In genomic region chr8:106131021-106131420, GRCm38 (mm10) we compare ENCODE assay signal across 1 mouse cellular context.
TF ChIP-seq lines count a peak whose summit lies in the region.

No protein-coding gene starts in this region.

TF ChIP-seq in MEL, 35 proteins besides CTCF, POLR2A, EP300 and RAD21 (continued from another document):
- TF ChIP-seq MEF2A (IDR thresholded peaks at IDR 0.05; ENCODE audit: extremely low read depth, insufficient replicate concordance, low read depth, low read length, poor library complexity, severe bottlenecking) (no peak), NRF1 (IDR thresholded peaks at IDR 0.05; ENCODE audit: insufficient read depth, low read depth, low read length, poor library complexity, severe bottlenecking) (no peak), TCF12 (IDR thresholded peaks at IDR 0.05; ENCODE audit: low read depth, low read length) (no peak), USF2 (IDR thresholded peaks at IDR 0.05; ENCODE audit: borderline replicate concordance in 1 of 2, insufficient read depth in 1 of 2, low read depth in 1 of 2, low read length in 2 of 2) (no peak), BHLHE40 (IDR thresholded peaks at IDR 0.05; ENCODE audit: borderline replicate concordance, low read depth, low read length) (no peak), CHD2 (IDR thresholded peaks at IDR 0.05; ENCODE audit: low read length) (no peak), SMC3 (IDR thresholded peaks at IDR 0.05; ENCODE audit: low read depth, low read length) (no peak), POLR2AphosphoS2 (IDR thresholded peaks at IDR 0.05; ENCODE audit: low read length) (no peak), CHD1 (IDR thresholded peaks at IDR 0.05; ENCODE audit: low read depth, low read length) (no peak), MAX (IDR thresholded peaks at IDR 0.05; ENCODE audit: low read length) (no peak), GATA1 (IDR thresholded peaks at IDR 0.05; ENCODE audit: low read depth, low read length) (no peak), JUND (IDR thresholded peaks at IDR 0.05; ENCODE audit: low read depth, low read length) (no peak), UBTF (IDR thresholded peaks at IDR 0.05; ENCODE audit: borderline replicate concordance, insufficient read depth, low read depth, low read length) (no peak), MYB (IDR thresholded peaks at IDR 0.05; ENCODE audit: low read depth, low read length) (no peak), NELFE (IDR thresholded peaks at IDR 0.05; ENCODE audit: low read depth, low read length) (no peak), USF1 (IDR thresholded peaks at IDR 0.05; ENCODE audit: low read depth, low read length) (no peak)
